Mouse (Mus musculus) gastrocnemius, postnatal 36 days (tissue): Measurements from ENCODE around the gene Slco1a5. TPM values are rescaled to one million over a fixed set of nuclear protein-coding genes. Genes with fewer than 3 reads are reported as not detected.

Experiments
- total RNA-seq, 2 experiments: library from RNA; stranded (reverse); gene quantifications; 2 replicates each; pipeline ENCODE4 v1.2.3; 2021

Gene Slco1a5
- total RNA-seq, 2 experiments from 2014 or later, result not detected

Other genes with a start within 250 kb of the Slco1a5 start
- not detected for gene Slco1a6, start 114.5 kb downstream of the Slco1a5 start, total RNA-seq
- gene Iapp, start 24.6 kb downstream of the Slco1a5 start, total RNA-seq, result not detected
- 1 to 10 TPM; 8.0 to 8.3 TPM for gene Pyroxd1, start 22.7 kb upstream of the Slco1a5 start, total RNA-seq
- 1 to 10 TPM; 4.8 to 6.2 TPM for gene Recql, start 64.1 kb upstream of the Slco1a5 start, total RNA-seq
- gene Golt1b, start 64.2 kb upstream of the Slco1a5 start, total RNA-seq, result 10 to 100 TPM; 14.2 to 16.9 TPM
- gene Spx, start 90.5 kb upstream of the Slco1a5 start, total RNA-seq, result not detected
- under 1 TPM in 1 of 2 experiments, not detected in 1; 0.76 TPM for gene Gys2, start 150.1 kb upstream of the Slco1a5 start, total RNA-seq
- 100 to 1,000 TPM; 236 to 395 TPM for gene Ldhb, start 185.0 kb upstream of the Slco1a5 start, total RNA-seq
- 10 to 100 TPM in 1 of 2 experiments, 1 to 10 TPM in 1; 6.4 to 10.8 TPM for gene Kcnj8, start 248.6 kb upstream of the Slco1a5 start, total RNA-seq